Mouse (Mus musculus) testis, adult 2 months (tissue): ENCODE measurements at regions not wholly inside any gene's neighbourhood (a gene's known extent, or its start where the extent isn't known, plus 50 kb on each side); places are given as distances from the start of the nearest gene placed in this dataset.

Source experiments
- H3K27ac ChIP-seq: fragments of 200-500 bp; 2 replicates; pipeline ENCODE4 v1.5.1; 2012; ENCODE audit warnings: low read depth, low read length; ENCODE audit not compliant: control insufficient read depth, insufficient read depth
- H3K27me3 ChIP-seq: fragments of 200-500 bp; 2 replicates; pipeline ENCODE4 v1.6.1; 2012; ENCODE audit warnings: mild to moderate bottlenecking, low read length, moderate library complexity; ENCODE audit not compliant: control insufficient read depth, insufficient read depth
- H3K36me3 ChIP-seq: fragments of 200-500 bp; 2 replicates; pipeline ENCODE4 v1.6.1; 2012; ENCODE audit warnings: mild to moderate bottlenecking, low read length; ENCODE audit not compliant: control insufficient read depth, insufficient read depth
- H3K4me1 ChIP-seq: fragments of 200-500 bp; 2 replicates; pipeline ENCODE4 v1.6.1; 2012; ENCODE audit warnings: low read length; ENCODE audit not compliant: control insufficient read depth, insufficient read depth
- H3K4me3 ChIP-seq: fragments of 200-500 bp; 2 replicates; pipeline ENCODE4 v1.5.1; 2012; ENCODE audit warnings: low read depth, mild to moderate bottlenecking, low read length, moderate library complexity, mixed read lengths; ENCODE audit not compliant: control insufficient read depth
- CTCF ChIP-seq: fragments of 200-500 bp; IDR thresholded peaks from 2 replicates; pipeline ENCODE4 v1.5.1; 2012; ENCODE audit warnings: low read depth, mild to moderate bottlenecking, inconsistent platforms, low read length, moderate library complexity; ENCODE audit not compliant: control insufficient read depth, insufficient read depth, insufficient replicate concordance
- POLR2A ChIP-seq: fragments of 200-500 bp; IDR thresholded peaks from 2 replicates; pipeline ENCODE4 v1.6.1; 2012; ENCODE audit warnings: low read depth, mild to moderate bottlenecking, inconsistent platforms, low read length, moderate library complexity; ENCODE audit not compliant: control insufficient read depth

DNA sequence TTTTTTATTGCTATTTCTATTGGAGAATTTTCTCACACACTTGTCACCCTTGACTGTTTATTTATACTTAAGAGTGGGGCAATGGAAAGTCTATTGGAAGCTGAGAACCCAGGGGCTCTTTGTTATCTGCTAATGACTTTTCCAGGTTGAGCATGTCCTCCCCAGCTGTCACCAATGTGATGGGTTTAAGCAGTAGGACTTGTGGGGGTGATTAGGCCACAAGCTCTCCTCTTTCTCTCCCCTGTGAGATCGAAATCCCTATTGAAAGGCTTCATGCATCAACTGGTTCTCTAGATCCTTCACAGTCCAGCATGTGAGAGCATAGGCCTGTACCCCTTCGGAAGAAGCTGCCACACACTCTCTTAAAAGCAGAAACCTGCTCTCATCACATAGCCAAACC is 201.6 kb upstream of the Ccdc54 start:
- Histone ChIP-seq H3K27me3 (no peaks in the 10 kb centered on the region), H3K4me3 (peak overlapping the region; percentile 66; the same call in 1 of the 2 replicates), H3K27ac (peak overlapping the region; percentile 81), H3K36me3 (no peaks in the 10 kb centered on the region), H3K4me1 (no peaks in the 10 kb centered on the region)
- TF ChIP-seq POLR2A (no peak), CTCF (no peak)

DNA sequence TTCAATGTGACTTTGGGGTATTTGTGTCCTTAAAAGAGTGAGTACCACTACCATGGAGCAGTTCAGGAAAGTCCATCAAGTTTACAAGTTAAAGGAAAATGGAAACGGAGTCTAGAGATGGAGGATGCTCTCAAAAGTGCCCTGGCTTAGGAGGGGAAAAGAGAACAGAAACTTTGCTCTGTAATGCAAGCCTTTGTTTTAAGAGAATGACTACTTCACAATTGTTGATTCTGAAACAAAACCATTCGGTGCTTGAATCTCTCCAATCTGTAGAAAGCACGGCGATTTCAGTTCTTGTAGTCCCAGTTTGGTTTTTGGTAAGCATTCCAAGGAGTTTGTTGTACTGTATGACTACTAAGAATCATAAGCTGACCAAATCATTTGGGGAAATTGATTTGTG is 197.7 kb upstream of the Ccdc54 start:
- Histone ChIP-seq H3K27ac (no peak overlapping the region), H3K27me3 (no peaks in the 10 kb centered on the region), H3K4me1 (peaks cover 7% of the 10 kb centered on the region), H3K36me3 (no peaks in the 10 kb centered on the region), H3K4me3 (no peak overlapping the region)
- no peak for TF ChIP-seq POLR2A
- TF ChIP-seq CTCF, result no peak

DNA sequence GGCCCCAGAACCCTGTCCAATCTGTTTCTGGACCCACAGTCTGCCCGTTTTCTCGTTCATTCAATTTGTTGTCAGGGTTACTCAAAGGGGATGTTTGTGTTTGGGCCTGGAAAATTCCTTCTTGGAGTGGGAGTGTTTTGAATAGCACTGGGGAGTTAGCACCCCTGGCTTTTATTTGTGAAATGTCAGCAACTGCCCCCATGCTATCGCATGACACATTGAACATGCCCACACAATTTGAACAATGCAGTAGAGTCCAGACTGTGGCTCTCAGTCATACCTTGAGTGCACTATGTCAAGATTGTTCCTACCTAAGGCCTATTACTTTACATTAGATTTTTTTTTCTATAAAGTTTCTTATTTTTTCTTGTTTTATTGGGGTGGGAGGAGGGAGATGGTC is 195.2 kb upstream of the Ccdc54 start:
- Histone ChIP-seq H3K27ac (no peak overlapping the region), H3K4me3 (no peak overlapping the region), H3K4me1 (peaks cover 14% of the 10 kb centered on the region), H3K36me3 (no peaks in the 10 kb centered on the region), H3K27me3 (no peaks in the 10 kb centered on the region)
- no peak for TF ChIP-seq CTCF
- TF ChIP-seq POLR2A, result no peak

DNA sequence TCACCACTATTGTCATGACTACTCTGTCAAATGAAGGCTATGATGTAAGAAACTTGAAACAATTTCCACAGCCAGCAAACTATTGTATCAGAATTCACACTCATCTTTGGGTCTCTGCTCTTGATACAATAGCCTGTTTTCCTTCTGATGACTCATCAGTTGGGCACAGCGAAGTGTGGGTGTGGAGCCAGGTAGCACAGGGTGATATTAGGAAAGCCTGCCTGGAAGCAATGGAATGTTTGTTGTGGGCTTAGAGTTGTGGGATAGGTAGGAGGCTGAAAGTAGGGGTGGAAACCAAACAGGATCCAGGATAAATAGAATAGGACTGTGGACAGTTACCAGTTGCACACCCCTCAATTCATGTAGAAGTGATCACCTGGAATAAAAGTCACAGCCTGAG is 194.4 kb upstream of the Ccdc54 start:
- Histone ChIP-seq H3K36me3 (no peaks in the 10 kb centered on the region), H3K4me3 (no peak overlapping the region), H3K27me3 (no peaks in the 10 kb centered on the region), H3K4me1 (peaks cover 14% of the 10 kb centered on the region), H3K27ac (no peak overlapping the region)
- no peak for TF ChIP-seq POLR2A
- no peak for TF ChIP-seq CTCF

DNA sequence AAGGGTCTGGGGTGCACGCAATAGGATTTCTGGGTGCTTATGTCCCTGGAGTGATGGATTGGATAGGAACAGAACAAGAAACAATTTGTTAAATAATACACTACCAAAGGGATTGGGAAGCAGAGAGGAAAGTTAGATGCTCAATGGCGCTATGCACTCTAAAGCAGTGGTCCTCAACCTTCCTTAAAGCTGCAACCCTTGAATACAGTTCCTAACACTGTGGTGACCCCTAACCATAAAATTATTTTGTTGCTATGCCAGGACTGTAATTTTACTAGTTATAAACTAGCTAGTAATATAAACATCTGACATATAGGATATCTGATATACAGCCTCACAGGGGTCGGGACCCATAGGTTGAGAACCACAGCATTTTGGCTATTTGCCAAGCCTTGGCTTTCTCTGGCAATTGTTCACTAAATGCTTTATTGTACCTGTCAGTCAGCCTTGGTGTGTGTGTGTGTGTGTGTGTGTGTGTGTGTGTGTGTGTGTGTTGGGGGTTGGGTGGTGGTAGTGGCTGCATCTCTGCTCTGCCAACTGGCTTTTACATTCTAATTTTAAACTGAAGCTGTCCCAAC is 193.8 kb upstream of the Ccdc54 start:
- no peak for TF ChIP-seq POLR2A
- no peak for TF ChIP-seq CTCF
- Histone ChIP-seq H3K4me1 (peaks cover 14% of the 10 kb centered on the region), H3K4me3 (no peak overlapping the region), H3K36me3 (no peaks in the 10 kb centered on the region), H3K27ac (no peak overlapping the region), H3K27me3 (no peaks in the 10 kb centered on the region)

DNA sequence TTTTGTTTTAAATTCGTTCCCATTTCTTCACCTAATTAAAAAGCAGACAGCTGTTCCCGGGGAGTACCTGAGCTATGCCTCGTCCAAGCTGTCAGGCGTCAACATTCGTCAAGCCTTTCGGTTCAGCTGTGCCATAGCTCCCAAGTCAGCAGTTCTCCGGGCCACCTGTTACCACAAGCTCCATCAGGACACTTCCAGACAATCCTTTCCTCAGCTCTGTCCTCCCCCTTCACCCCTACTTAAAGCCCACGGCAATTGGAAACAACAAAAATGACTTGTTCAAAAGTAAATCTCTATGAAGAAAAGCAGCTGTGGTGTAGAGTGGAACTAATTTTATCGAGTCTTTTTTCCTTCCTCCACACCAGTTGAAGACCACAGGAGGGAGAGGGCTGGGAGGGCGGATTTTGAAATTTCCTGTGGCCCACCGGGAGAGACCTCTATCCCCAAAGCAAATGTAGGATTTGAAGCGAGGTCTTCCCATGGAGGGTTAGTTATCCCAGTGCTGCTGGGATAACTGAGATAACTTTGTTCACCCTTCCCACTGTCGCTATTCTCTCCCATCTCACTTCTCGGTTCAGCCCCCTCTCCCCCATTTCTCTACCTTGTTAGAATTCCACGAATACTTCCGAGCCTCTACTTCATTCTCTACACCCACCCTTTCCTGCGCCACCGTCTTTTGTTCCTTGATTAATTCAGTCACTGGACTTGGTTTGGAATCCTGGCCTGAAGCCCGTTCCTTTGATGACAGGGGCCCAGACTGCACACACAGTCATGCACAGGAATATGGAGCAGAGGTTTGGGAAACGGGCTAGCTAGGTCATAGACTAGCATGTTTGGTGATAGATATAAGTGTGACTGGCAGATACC is 193.1 kb upstream of the Ccdc54 start:
- no peak for TF ChIP-seq POLR2A
- TF ChIP-seq CTCF, result peak; percentile 3; the same call in 1 of the 2 replicates
- peak overlapping the region; percentile 79 for H3K4me3 ChIP-seq
- peaks cover 14% of the 10 kb centered on the region for H3K4me1 ChIP-seq
- H3K27ac ChIP-seq, result no peak overlapping the region
- no peaks in the 10 kb centered on the region for H3K27me3 ChIP-seq
- H3K36me3 ChIP-seq, result no peaks in the 10 kb centered on the region

DNA sequence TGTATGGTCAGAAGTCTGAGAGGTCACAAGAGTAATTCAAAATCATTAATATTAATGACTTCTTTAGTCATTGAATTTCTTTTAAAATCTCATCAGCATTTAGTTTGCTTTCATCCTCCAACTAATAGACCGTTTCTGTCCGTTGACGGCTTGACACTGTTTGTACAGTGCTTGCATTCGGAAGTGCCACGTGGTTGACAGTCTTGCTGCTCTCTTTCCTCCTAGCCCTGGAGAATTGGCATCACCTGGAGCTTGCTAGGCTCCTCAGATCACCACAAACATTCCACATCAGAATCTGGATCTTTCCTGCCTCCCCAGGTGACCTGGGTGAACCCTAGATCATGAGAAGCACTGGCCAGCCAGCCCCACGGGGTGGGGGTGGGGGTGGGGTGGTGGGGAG is 192.3 kb upstream of the Ccdc54 start:
- Histone ChIP-seq H3K4me3 (peak overlapping the region; percentile 74), H3K36me3 (no peaks in the 10 kb centered on the region), H3K4me1 (peaks cover 14% of the 10 kb centered on the region), H3K27me3 (no peaks in the 10 kb centered on the region), H3K27ac (no peak overlapping the region)
- TF ChIP-seq POLR2A, result no peak
- TF ChIP-seq CTCF, result no peak
